Mouse (Mus musculus): Measurements from ENCODE around the gene Ipo11.

The Ipo11 gene

DNA sequence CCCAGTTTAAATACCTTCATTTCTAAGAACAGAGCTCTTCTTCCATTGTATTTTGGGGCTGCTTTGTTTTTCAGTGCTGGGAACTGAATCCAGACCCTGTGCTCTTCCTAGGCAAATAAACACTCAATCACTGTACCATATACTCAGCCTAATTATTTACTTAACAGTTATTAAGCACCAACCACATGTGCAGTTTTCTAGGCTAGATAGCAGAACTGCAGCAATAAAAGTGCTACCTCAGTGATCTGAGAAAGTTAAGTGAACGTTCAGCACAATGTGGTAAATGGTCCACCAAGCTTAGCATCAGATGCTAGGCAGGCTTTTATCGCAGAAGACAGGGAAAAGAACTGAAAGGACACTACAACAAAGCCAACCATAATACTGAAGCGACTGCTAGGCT lies 32.1 kb downstream of the Ipo11 start:
- no peak for DNase-seq

DNA sequence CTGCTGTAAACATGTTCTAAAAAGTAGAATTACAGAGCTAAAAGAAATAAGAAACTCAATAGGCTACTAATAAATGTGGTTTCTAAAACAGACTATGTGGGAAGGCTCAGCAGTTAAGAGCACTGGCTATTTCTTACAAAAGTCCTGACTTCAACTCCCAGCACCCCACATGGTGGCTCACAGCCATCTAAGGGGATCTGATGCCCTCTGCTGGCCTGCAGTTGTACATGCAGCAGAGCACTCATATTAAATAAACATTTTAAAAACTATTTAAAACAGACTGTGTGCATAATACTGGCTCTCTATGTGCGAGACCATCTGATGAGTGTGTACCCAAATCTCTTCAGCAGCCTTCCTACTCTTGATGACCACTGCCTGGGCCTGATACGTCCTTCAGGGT lies 42.5 kb downstream of the Ipo11 start:
- DNase-seq: peak in 1 of 2 experiments; percentile 27

DNA sequence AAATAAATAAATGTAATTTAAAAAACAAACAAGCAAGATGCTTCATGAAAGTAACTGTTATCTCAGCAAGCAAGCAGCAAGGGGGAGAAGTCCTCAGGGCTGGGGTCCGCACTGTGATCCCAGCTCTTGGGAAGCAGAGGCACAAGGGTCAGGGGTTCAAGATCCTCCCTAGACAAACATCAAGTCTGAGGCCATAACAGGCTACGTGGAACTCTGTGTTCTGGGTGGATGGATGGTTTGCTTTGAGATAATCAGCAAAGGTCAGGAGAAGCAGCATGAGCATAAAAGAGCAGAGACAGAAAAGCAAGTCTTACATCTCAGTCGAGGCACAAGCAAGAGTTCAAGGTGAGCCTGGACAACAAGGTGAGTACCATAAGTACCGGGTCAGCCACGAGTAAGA lies 43.1 kb downstream of the Ipo11 start:
- DNase-seq: no peak

DNA sequence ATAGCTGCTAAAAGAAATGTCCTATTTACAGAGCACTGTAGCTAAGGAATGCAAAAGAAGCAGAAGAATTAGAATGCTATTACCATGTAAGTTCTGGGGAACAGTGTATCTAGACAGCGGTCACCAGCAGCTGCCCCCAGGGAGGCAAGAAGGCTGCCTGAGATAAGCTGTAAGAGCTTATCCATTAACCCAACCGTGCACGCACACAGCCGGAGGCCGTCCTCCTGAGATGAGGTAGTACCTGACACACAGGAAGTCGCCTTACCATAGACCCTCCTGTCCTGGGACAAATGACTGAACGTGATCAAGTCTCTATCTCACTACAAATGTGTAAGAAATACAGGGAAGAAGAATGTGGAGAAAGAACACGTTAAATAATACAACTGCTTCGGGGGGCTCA lies 43.6 kb downstream of the Ipo11 start:
- DNase-seq: no peak

DNA sequence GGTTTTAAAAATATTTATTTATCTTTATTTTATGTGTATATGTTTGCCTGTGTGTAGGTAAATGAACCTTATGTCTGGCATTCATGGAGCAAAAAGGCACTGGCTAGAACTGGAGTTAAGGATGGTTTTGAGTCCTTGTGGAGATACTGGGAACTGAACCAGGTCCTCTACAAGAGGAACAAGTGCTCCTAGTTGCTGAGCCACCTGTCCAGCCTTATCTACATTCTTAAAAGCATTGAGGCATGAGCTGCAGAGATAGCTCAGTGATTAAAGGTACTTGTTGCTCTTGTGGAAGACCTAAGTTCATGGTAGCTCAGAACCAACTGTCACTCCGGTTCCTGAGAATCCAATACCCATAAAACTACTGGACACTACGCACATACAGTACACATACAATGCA lies 49.4 kb downstream of the Ipo11 start:
- DNase-seq: no peak

DNA sequence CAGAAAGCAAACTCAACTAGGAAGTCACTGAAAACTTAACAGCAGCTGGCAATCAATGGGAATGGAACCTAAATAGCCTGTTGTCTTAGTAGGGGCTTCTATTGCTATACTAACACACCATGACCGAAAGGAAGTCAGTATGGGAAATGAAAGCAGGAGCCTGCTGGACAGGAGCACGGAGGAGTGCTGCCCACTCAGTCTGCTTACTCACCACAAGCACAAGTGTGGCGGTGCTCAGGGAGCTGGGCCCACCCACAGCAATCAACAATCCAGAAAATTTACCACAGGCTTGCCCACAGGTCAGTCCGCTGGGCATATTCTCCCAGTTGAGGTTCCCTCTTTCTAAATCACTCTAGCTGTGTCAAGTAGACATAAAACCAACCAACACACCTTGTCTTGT lies 52.5 kb downstream of the Ipo11 start:
- no peak for DNase-seq

DNA sequence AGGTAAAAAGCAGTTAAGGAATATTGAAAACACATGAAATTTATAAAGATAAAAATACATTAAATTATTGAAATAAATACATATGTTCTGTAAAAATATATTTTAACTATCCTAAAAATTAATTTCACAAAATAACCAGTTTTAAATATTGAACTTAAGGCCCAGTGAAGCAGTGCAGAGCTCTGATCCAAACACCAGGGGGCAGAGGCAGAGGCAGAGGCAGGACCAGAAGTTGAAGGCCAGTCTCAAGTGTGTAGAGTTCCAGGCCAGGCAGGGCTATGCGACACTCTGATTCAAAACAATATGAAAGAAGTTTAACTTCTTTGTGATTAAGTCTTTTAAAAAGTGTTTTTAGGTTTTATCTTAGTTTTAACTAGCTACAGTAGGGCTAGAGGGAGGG lies 60.5 kb downstream of the Ipo11 start:
- no peak for DNase-seq

DNA sequence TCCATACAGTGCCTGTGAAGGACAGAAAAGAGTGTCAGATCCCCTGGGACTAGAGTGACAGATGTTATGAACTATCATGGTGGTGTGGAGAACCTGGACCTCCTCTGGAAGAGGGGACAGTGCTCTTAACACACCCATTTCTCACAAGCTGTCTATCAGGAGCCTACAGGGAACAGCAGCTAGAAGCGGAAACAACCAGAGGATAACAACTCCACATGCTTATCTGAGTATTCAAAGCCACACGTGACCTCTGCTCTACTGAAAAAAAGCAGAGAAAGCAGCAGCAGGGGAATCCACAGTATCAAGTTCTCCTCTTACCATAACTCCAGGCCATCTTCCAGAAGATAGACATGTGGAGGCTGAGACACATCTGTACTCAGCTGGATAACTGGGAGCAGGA lies 71.2 kb downstream of the Ipo11 start:
- DNase-seq: no peak

DNA sequence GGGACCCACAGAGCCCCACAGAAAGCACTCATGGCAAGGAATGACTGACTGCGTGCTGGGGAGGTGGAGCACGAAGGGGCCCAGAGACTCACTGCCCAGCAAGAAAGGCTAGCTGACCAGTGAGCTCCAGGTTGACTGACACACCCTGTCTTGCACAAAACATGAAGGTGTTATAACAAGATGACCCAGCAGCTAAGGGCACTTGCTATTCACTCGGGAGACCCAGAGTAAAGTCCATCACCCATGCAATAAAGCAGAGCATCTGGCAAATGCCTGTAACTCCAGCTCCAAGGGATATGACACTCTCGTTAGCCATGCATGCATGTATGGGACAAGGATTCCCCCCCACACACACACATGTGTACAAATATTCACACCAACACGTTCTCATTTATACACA lies 78.0 kb downstream of the Ipo11 start:
- no peak for DNase-seq

DNA sequence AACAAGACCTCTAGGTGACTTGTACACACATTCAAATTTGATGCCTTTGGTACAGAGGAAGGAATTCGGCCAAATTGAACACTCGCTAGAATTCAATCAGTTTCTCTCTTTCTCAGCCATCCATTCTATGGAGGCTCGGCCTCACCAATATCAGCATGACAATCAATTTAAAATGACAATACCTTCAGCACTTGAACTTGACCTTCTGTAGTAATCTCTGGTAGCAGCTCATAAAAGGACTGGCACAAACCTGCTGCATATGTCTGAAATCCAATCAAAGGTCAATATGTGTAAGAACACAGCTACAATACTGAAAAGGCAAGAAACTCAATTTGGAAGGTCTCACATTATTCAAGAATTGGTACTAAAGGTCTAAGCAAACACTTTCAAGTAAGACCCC lies 80.2 kb downstream of the Ipo11 start:
- DNase-seq: no peak

DNA sequence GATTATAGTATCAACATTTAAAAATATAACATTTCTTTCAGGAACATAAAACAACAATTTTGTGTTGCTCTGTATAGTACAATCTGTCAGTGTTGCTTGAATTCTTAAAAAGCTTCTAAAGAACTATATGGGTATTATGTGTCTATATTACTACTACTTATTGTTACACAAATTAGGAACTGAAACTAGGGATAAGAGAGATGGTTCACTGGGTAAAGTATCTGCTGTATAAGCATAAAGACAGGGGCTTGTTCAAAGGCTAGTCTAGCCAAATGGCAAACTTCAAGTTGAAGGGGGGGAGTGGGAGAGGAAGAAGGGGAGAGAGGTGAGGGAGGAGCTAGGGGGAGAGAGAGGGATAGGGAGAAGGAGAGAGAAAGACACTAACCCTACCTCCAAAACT lies 89.2 kb downstream of the Ipo11 start:
- no peak for DNase-seq

DNA sequence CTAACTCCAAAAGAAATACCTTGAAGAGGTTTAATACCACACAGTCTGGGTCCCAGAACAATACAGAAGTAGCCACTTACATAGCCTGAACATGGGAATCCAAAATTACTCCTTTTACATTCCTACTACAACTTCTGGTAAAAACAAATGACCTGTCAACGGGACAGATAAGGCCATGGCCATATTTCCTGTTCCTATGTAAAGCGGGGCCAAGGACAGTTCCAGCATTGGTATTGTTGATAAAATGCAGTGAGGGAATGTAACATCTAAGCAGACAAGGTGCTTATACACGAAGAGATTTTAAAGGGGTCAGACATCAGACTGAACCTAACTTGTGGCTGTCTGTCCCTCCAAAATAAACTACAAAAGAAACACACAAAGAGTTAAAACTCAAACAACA lies 91.8 kb downstream of the Ipo11 start:
- DNase-seq: no peak

DNA sequence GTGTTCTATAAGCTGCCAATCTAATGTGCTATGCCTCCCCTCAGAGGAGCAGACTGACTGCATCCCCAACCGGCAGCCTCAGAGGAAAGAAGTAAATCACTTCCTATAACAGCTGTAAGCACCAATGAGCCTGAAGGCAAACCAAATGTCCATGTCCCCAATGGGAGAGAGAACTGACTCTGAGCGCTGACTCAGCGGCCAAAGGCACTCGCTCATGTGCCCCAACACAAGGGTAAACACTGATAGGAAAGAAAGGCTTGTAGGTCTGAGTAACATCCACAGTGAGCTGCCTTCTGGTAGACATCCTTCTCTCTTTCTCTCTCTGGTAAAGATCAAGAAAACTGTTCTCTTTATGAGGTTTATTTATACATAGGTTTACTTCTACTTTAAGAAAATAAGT lies 94.2 kb downstream of the Ipo11 start:
- no peak for DNase-seq

DNA sequence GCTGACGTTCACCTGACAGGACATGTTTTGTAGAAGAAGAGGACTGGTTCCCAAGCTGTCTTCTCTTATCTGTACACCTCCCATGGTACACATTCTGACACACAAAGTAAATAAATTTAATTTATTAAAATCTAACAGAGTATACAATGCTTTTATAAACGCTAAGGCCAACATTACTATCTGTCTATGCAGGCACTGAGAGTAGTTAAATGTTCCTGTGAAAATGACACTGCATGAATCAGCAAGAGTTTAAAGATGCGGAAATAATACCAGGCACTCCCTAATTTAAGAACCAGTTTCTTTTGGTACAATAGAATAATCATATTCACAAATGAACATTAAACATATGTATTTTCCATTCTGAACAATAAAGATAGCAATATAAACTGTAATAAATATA lies 98.0 kb downstream of the Ipo11 start:
- no peak for DNase-seq

DNA sequence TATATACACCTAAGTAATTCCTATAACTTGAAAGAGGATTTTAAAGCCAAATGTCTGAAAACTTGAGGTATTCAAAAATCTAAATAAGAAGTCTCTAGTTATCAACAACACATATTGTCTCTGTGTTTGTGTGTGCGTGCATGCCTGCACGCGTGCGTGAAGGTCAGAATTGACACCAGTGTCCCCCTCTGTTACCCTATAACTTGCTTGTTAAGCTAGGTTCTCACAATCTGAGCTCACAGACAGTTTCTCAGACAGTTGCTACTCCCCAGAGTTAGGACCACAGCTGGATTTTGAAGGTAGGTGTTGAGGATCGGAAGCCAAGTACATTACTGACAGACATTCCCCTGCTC lies 100.3 kb downstream of the Ipo11 start:
- DNase-seq: no peak

DNA sequence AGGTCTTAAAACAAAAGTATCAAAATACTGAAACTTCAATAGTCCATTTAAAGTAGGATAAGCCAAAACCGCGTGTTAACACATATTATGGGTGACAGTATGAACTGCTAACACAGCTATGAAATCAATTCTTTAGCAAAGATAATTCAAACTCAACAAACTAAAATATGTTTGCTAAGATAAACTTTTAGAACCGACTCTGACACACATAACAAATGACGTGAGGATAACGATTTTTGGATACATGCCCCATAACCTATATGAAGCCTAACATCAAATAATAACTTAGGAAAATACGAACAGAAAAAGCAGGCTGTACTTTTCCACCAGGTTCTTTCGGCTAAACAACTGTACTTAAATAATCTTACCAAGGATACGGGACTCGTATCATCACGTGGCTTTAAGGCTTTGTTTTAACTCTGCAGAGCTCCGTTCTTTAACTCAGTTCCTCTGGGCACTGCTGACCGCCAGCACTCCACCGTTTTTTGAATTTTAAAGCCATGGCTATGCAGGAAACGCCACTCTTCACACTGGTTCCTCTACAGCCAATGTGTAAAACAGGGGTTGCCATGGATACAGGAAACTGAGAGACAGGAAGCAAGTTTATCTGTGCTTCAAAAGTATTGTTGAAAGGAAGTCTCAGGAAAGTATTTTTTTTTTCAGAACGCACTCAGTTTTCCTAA lies 100.8 kb downstream of the Ipo11 start:
- DNase-seq: no peak

DNA sequence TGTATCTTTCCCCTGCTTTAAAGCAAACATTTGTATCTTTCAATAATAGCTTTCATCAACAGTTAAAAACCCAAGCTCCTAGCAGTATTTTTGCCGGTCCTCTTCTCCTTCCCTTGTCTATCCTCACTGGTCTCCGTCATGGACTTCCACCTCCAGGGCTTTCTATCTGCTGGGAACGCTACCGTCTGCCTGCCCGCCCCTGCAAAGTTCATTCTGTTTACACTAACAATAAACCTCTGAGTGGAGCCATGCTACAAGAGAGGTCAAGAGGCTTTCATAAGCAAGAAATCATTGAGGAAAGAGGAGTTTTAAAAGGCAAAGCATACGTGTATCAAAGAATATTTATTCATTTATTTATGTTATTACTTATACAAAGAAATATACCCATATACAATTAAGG lies 106.7 kb downstream of the Ipo11 start:
- DNase-seq: no peak

DNA sequence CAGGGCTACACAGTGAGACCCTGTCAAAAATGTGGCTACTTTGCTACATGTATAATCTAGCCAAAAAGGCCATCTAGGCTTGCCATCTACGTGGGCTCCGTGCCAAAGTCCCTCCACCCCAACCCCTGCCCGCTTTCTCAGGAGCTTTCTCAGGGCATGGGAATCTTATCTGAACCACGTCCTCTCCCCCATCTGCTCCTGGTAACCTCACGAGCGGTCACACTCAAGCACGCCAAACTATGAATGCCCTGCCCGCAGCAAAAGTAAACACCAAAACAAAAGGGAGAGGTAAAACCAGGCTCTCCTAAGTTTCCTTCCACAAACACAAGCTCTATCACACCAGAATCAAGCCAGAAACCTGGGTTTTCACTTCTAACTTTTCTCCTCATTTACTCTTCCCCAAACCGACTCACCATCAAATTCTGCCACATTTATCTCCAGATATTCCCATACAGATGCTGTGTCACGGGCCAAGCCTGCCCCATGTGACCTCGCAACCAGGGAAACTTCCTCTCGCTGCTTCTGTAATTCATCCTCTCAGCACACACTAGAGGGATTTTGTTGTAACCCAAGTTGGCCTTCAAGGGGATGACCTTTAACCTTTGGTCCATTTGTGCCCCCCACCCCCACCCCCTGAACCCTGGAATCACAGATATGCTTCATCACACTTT lies 107.3 kb downstream of the Ipo11 start:
- DNase-seq: no peak

DNA sequence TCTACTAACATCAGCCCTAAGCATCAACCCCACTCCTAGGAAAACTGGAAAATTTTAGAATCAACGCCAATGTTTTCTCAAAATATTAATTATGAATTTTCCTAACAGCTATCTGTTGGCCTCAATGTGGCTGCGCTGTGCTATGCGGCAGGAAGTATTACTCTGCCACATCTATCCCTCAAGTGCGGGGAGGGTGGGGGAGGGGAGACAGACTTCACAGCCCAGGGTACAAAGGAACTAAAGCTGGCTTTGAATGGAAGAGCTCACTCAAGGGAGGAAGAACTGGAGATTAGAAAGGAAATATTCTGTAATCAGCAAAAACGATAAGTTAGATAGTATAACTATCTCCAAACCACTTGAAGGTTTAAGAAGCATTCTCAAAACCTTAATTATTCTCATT lies 111.1 kb downstream of the Ipo11 start:
- no peak for DNase-seq

DNA sequence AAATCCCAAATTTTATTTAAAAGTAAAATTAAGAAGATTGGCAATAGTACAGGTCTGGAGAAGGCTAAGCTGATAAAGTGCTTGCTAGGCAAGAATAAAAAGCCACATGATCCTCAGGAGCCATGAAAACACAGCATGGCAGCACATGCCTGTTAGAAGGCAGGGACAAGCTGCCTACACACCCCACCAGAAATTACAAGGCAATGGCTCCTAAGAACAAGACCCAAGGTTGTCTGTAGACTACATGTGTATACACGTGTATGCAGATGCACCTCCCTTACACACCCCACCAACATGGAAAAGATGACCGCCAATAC lies 112.9 kb downstream of the Ipo11 start:
- no peak for DNase-seq

DNA sequence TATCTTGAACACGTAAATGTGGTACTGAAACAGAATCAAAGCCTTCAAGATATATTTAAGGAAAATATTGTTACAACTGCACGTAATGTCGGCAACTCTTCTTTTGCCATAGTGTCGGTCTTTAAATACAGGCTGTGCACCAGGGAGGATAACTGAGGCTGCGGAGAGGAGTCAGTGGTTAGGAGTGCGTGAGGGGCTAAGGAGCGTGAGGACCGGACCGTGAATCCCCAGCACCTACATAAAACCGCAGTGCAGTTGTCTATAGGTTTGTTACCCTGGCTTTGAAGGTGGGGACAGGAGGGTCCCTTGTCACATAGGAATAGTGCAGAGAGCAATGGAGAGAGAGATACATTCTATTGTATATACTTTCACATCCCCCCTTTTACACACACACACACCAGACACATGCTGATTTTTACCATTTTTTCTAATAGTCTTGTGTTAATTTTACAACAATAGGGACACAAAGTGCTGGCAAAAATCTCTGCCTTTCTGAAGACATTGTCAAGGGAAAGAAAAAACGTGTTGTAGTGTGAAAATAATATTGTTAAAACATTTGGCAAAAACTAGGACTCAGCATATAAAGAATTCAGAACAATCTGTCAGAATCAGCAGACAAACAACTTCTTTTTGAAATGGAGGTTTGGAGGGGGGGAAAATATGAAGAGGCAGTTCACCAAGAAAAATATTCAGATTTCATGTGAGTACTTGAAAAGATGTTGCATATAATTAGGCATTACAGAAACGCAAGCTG lies 113.5 kb downstream of the Ipo11 start:
- no peak for DNase-seq

DNA sequence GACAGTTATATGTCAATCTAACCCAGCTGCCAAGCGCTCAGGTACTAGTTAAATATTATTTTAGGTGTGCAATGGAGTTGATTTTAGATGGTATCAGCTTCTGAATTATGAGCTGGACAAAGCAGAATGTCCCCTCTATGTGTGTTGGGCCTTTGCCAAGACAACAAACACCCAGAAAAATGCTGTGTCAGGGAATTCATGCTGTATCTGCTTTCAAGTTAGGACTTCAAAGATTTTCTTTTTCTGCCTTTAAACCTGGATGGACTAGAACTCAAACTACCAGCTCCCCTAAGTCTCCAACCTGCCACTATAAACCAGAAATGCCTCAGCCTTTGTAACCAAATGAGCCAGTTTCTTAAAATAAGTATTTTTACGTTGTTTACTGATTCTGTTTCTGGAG lies 116.6 kb downstream of the Ipo11 start:
- no peak for DNase-seq

DNA sequence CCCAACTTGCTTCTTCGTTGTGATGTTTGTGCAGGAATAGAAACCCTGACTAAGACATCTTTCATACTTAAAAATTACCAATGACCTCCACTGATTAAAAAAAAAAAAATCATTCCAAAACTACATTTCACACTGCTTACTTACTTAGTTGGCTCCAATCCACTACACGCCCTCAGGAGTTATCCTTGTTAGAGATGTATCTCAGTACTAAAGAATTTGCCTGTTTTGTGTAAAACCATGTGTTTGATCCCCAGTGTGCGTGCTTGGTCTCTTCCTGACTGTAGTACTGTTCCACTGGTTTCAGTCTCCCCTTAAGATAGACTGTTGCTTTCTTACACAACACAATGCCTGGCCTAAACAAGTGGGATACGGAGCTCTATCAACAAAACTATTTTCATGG lies 117.0 kb downstream of the Ipo11 start:
- DNase-seq: no peak

DNA sequence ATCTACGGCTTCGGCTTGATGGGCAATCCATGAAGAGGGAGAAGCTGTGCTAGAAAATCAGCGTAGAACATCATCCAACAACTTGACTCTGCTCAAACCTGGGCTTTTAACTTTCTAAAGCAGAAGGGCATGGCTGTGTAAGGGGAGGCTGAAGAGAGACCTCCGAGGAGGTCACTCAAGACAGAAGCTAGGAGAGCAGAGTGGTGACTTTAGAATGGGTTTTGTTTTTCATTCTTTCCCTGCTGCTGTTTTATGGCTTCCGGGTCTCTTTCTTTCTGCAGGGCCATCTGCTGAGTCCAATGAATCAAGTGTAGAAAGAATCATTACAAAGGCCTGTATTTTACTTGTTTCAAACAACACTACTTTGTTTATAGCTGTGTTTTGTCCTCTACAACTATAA lies 119.7 kb downstream of the Ipo11 start:
- no peak for DNase-seq

DNA sequence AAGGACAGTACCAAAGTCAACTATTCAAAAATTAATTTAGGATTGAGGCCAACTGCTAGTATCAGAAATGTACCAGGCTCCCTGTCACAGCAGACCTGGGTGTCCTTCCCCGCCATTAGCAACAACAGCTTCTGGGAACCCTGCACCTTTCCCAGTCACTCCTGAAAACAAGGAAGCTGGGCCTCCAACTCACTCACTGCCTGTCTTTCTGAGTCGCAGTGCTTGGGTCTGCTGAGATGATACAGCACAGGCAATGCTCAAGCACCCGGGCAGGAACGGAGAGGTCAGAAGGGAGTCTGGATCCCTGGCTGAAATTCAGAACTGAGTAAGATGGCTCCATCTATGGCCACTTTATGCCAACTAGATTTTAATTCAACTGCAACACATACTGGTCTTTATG lies 123.2 kb downstream of the Ipo11 start:
- DNase-seq: no peak
